Mouse (Mus musculus): Measurements from ENCODE around the gene Usp10.

The Usp10 gene

GRCm38 (mm10) chr8:119958076-119958475 is 47.9 kb downstream of the Usp10 start:
- in situ Hi-C loops (cut with MboI, MseI): no loop called here

GRCm38 (mm10) chr8:119960531-119961104 is 50.5 kb downstream of the Usp10 start:
- in situ Hi-C loops (cut with MboI, MseI): no loop called here

GRCm38 (mm10) chr8:119964859-119965258 is 54.7 kb downstream of the Usp10 start:
- in situ Hi-C loops (cut with MboI, MseI): no loop called here

- in situ Hi-C loops (cut with MboI, MseI): no loop called here
Measured at GRCm38 (mm10) chr8:119967435-119967834, 57.3 kb downstream of the Usp10 start.

- in situ Hi-C loops (cut with MboI, MseI): no loop called here
Measured at GRCm38 (mm10) chr8:119970169-119970568, 60.0 kb downstream of the Usp10 start.

- in situ Hi-C loops (cut with MboI, MseI): no loop called here
Measured at GRCm38 (mm10) chr8:119972558-119972957, 62.4 kb downstream of the Usp10 start.

- in situ Hi-C loops (cut with MboI, MseI): no loop called here
Measured at GRCm38 (mm10) chr8:119978770-119979381, 68.7 kb downstream of the Usp10 start.

- in situ Hi-C loops (cut with MboI, MseI): no loop called here
Measured at GRCm38 (mm10) chr8:119981253-119981652, 71.1 kb downstream of the Usp10 start.

GRCm38 (mm10) chr8:119984085-119984484 is 73.9 kb downstream of the Usp10 start:
- in situ Hi-C loops (cut with MboI, MseI): no loop called here

GRCm38 (mm10) chr8:119986174-119986573 is 76.0 kb downstream of the Usp10 start:
- in situ Hi-C loops (cut with MboI, MseI): no loop called here

- in situ Hi-C loops (cut with MboI, MseI): no loop called here
Measured at GRCm38 (mm10) chr8:119988087-119988486, 77.9 kb downstream of the Usp10 start.

GRCm38 (mm10) chr8:119992249-119992648 is 82.1 kb downstream of the Usp10 start, which contains the start of gene Crispld2:
Gene Crispld2 (plus strand): TSS chr8:119992438.
- in situ Hi-C loops (cut with MboI, MseI): no loop called here

GRCm38 (mm10) chr8:119994114-119994513 is 84.0 kb downstream of the Usp10 start:
- in situ Hi-C loops (cut with MboI, MseI): no loop called here

- in situ Hi-C loops (cut with MboI, MseI): no loop called here
Measured at GRCm38 (mm10) chr8:119994556-119994955, 84.4 kb downstream of the Usp10 start.

- in situ Hi-C loops (cut with MboI, MseI): loop anchor here (5.0 kb wide), 1 partner anchor 65 kb away; no protein-coding TSS in a partner anchor
Measured at GRCm38 (mm10) chr8:119997266-119997665, 87.1 kb downstream of the Usp10 start.

GRCm38 (mm10) chr8:120000461-120000860 is 90.3 kb downstream of the Usp10 start:
- in situ Hi-C loops (cut with MboI, MseI): no loop called here

GRCm38 (mm10) chr8:120001712-120002111 is 91.6 kb downstream of the Usp10 start:
- in situ Hi-C loops (cut with MboI, MseI): no loop called here

- in situ Hi-C loops (cut with MboI, MseI): no loop called here
Measured at GRCm38 (mm10) chr8:120002348-120002747, 92.2 kb downstream of the Usp10 start.

- in situ Hi-C loops (cut with MboI, MseI): no loop called here
Measured at GRCm38 (mm10) chr8:120004154-120004702, 94.1 kb downstream of the Usp10 start.

GRCm38 (mm10) chr8:120004705-120005381 is 94.7 kb downstream of the Usp10 start:
- in situ Hi-C loops (cut with MboI, MseI): no loop called here

GRCm38 (mm10) chr8:120006645-120007160 is 96.5 kb downstream of the Usp10 start:
- in situ Hi-C loops (cut with MboI, MseI): no loop called here
